Mouse (Mus musculus): ENCODE results near the gene Sik1. TPM values are rescaled to one million over a fixed set of nuclear protein-coding genes. Genes with fewer than 3 reads are reported as not detected.

The Sik1 gene
- polyA plus RNA-seq, 1 experiment from 2014 or later: 11.2 TPM

DNA sequence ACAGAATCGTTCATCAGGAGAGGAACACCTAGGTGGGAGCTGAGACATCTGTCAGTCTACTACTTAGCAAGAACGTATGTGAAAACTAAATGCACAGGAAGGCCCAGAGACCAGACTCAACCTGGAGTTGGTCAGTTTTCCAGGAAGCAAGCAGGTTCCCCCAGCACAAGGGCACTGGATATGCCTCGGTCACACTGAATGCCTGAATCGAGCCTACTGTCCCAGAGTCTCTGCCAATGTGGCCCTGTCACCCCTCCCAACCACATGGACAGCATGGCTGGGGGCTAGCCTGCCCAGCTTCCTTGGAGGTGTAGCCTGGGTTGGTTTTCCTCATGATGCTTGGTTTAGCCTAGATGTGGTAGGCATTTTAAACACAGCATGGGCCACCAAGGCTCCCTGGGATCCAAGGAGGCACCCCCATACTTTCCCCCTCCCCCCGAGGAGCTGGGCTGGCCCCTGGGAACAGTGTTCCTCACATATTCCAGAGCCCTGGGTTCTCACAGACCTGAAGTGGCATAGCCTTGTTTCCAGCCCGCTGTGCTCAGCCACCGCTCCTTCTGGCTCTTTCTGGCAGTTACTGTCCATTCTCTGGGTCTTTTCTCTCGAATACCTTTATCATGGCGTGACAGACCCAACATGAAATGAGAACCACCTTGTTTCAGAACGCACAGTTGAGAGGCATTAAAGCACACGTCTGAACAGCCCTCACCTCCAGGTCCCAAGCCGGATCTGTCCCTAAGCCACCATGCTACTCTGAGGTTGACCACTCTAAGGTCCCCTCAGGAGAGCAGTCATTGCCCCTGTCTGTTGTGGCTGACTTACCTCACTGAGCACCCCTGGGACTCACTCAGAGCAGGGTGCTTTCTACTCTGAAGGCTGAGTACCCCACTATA, 12.4 kb downstream of the Sik1 start:
- Histone ChIP-seq H3K4me3 (ENCODE audit: low read depth, low read length) (no peak overlapping the region), H3K36me3 (ENCODE audit: control insufficient read depth, insufficient read depth, low read length) (peaks cover 27% of the 10 kb centered on the region), H3K4me2 (no peak overlapping the region), H3K27me3 (replicated peaks; ENCODE audit: control insufficient read depth, insufficient read depth, low read length) (no peaks in the 10 kb centered on the region), H3K4me1 (replicated peaks; ENCODE audit: control insufficient read depth, insufficient read depth, low read length) (peaks cover 14% of the 10 kb centered on the region), H3K9me3 (ENCODE audit: control insufficient read depth, low read length) (no peaks in the 10 kb centered on the region), H3K27ac (ENCODE audit: low read depth, low read length) (no peak overlapping the region), H3K9ac (ENCODE audit: low read depth, low read length) (no peak overlapping the region)
- WGBS: 80% methylated on average over 12 of the region's 12 CpGs
- ATAC-seq (replicated peaks; ENCODE audit: low FRiP score) (no peak), DNase-seq (ENCODE audit: low spot score) (no peak)

DNA sequence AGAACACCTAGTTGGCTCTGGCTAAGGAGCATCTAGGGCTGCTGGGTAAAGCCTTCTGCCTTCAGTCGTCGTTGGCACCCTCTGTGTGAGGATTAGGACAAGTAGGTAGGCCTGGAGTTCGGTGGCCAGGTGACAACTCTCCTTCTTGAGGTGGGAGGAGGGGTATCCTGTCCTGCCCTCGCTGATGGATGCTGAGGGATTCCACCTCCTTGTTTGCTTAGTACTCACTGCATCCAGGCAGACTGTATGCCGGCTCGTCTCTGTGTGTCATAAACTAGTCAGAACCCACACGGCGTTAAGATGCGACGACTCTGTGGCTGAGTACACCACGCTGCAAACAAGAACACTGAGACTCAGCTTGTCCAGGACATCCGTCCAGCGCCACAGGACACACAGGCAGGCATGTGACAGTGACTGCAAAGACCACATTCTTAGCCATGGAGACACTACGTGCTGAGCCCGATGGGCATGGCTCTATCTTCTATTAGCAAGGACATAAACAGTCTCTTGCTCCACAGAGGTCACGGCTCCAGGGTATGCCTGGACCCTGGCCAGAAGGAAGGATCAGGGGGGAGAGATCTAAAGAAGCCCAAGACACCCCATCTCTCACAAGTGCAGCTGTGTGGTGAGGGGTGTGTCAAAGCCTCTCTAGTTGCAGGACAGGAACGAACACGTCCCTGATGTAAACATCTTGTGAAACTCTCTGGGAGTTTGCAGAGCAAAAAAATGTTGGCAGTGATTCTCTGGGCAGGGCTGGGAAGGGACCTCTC, 13.6 kb downstream of the Sik1 start:
- DNase-seq (ENCODE audit: low spot score): no peak
- no peak overlapping the region for H3K27ac ChIP-seq (ENCODE audit: low read depth, low read length)
- no peak for ATAC-seq (replicated peaks; ENCODE audit: low FRiP score)
- no peak overlapping the region for H3K4me2 ChIP-seq
- H3K4me3 ChIP-seq (ENCODE audit: low read depth, low read length): no peak overlapping the region
- WGBS: 68% methylated on average over 18 of the region's 18 CpGs
- peaks cover 14% of the 10 kb centered on the region for H3K4me1 ChIP-seq (replicated peaks; ENCODE audit: control insufficient read depth, insufficient read depth, low read length)
- H3K9ac ChIP-seq (ENCODE audit: low read depth, low read length): no peak overlapping the region
- peaks cover 18% of the 10 kb centered on the region for H3K36me3 ChIP-seq (ENCODE audit: control insufficient read depth, insufficient read depth, low read length)
- H3K9me3 ChIP-seq (ENCODE audit: control insufficient read depth, low read length): no peaks in the 10 kb centered on the region
- no peaks in the 10 kb centered on the region for H3K27me3 ChIP-seq (replicated peaks; ENCODE audit: control insufficient read depth, insufficient read depth, low read length)

DNA sequence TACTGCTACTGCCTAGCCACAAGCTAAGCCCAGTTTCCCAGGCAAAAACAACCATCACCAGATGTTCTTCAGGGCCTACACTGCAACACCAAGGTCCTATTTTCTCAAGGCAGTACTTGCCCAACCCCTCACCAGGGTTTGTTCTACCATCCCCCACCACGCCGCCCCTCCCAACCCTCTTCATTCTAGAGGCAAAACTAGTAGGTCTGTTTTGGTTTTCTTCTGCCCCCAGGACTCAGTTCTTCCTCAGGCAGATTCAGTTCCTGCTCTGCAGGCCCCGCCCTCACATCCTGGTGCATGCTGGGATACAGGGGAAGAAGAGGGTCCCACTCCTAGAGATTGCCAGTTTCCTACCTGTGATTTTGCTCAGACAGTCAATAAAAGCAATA, 14.2 kb downstream of the Sik1 start:
- DNase-seq (ENCODE audit: low spot score) (no peak), ATAC-seq (replicated peaks; ENCODE audit: low FRiP score) (no peak)
- Histone ChIP-seq H3K9me3 (ENCODE audit: control insufficient read depth, low read length) (no peaks in the 10 kb centered on the region), H3K4me1 (replicated peaks; ENCODE audit: control insufficient read depth, insufficient read depth, low read length) (peaks cover 14% of the 10 kb centered on the region), H3K4me2 (no peak overlapping the region), H3K4me3 (ENCODE audit: low read depth, low read length) (no peak overlapping the region), H3K9ac (ENCODE audit: low read depth, low read length) (no peak overlapping the region), H3K36me3 (ENCODE audit: control insufficient read depth, insufficient read depth, low read length) (peaks cover 12% of the 10 kb centered on the region), H3K27me3 (replicated peaks; ENCODE audit: control insufficient read depth, insufficient read depth, low read length) (no peaks in the 10 kb centered on the region), H3K27ac (ENCODE audit: low read depth, low read length) (no peak overlapping the region)
- 59% methylated on average over 3 of the region's 3 CpGs for WGBS

DNA sequence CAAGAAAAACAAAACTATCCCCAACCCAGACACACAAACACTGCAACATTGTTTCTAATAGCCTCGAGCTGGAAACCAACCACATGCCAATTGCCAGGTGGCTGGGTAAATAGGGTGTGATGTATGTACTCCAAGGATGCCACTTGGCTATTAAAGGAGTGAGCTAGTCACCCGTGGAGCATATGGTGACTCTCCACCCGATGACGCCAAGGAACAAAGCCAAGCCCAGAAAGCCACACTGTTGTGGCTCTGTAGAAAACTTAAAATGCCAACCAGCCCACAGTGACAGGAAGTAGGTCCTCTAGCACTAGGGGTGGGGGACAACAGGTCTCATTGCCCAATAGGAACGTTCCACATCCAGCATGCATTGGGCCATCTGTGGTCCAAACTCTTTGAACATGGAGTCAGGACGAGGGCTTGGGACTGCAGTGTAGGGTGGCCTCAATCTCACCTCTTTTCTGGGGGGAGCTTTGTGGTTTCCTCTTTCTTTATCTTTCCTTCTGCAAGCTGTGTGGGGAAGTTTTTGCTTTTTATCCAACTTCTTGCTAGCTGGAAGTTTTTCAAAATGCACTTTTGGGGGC, 15.1 kb downstream of the Sik1 start:
- DNase-seq (ENCODE audit: low spot score) (no peak), ATAC-seq (replicated peaks; ENCODE audit: low FRiP score) (no peak)
- Histone ChIP-seq H3K4me1 (replicated peaks; ENCODE audit: control insufficient read depth, insufficient read depth, low read length) (peaks cover 14% of the 10 kb centered on the region), H3K36me3 (ENCODE audit: control insufficient read depth, insufficient read depth, low read length) (peaks cover 9% of the 10 kb centered on the region), H3K27ac (ENCODE audit: low read depth, low read length) (no peak overlapping the region), H3K4me3 (ENCODE audit: low read depth, low read length) (no peak overlapping the region), H3K4me2 (no peak overlapping the region), H3K9ac (ENCODE audit: low read depth, low read length) (no peak overlapping the region), H3K27me3 (replicated peaks; ENCODE audit: control insufficient read depth, insufficient read depth, low read length) (no peaks in the 10 kb centered on the region), H3K9me3 (ENCODE audit: control insufficient read depth, low read length) (no peaks in the 10 kb centered on the region)
- 55% methylated on average over 6 of the region's 6 CpGs for WGBS

DNA sequence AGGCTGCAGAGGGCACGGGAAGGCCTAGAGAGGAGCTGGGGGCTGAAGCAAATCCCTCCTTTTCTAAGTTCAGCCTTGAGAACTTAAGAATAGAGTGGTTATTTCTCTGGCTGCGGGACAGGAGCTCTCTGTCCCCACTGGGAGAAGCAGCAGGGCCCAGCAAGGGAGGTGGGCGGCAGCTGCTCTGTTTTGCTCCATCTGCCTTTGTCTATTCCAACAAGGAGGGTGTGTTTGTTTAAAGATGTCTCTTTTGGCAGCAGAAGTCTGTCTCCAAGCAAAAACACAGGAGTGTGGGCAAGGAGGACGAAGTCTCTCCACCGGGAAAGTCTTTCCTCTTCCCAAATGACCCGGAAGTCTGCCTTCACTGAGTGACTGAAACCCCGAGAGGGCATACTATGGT, 18.8 kb downstream of the Sik1 start:
- H3K27ac ChIP-seq (ENCODE audit: low read depth, low read length): no peak overlapping the region
- H3K9ac ChIP-seq (ENCODE audit: low read depth, low read length): no peak overlapping the region
- H3K4me1 ChIP-seq (replicated peaks; ENCODE audit: control insufficient read depth, insufficient read depth, low read length): peaks cover 15% of the 10 kb centered on the region
- no peaks in the 10 kb centered on the region for H3K27me3 ChIP-seq (replicated peaks; ENCODE audit: control insufficient read depth, insufficient read depth, low read length)
- no peak overlapping the region for H3K4me2 ChIP-seq
- ATAC-seq (replicated peaks; ENCODE audit: low FRiP score) (no peak), DNase-seq (ENCODE audit: low spot score) (no peak)
- H3K36me3 ChIP-seq (ENCODE audit: control insufficient read depth, insufficient read depth, low read length): no peaks in the 10 kb centered on the region
- 83% methylated on average over 7 of the region's 7 CpGs for WGBS
- no peaks in the 10 kb centered on the region for H3K9me3 ChIP-seq (ENCODE audit: control insufficient read depth, low read length)
- no peak overlapping the region for H3K4me3 ChIP-seq (ENCODE audit: low read depth, low read length)

DNA sequence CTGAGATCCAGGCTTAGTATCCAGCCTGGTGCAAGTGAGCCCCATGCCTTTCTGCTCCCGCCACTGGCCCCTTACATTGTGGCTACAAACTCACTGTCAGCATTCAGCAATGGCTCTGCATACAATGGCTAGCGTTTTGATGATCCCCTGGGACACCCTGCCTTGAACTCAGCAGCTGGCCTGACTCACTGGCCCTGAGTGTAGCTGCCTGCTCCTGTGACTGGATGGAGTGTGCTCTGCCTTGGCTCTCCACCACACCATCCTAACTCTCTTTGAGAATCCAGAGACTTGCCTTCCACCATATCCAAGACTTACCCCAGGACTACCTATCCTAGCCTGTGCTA, 19.4 kb downstream of the Sik1 start:
- H3K4me1 ChIP-seq (replicated peaks; ENCODE audit: control insufficient read depth, insufficient read depth, low read length): peaks cover 10% of the 10 kb centered on the region
- no peak overlapping the region for H3K4me2 ChIP-seq
- no peaks in the 10 kb centered on the region for H3K27me3 ChIP-seq (replicated peaks; ENCODE audit: control insufficient read depth, insufficient read depth, low read length)
- no peak overlapping the region for H3K27ac ChIP-seq (ENCODE audit: low read depth, low read length)
- H3K4me3 ChIP-seq (ENCODE audit: low read depth, low read length): no peak overlapping the region
- 86% methylated on average over 2 of the region's 2 CpGs for WGBS
- DNase-seq (ENCODE audit: low spot score) (no peak), ATAC-seq (replicated peaks; ENCODE audit: low FRiP score) (no peak)
- no peak overlapping the region for H3K9ac ChIP-seq (ENCODE audit: low read depth, low read length)
- no peaks in the 10 kb centered on the region for H3K36me3 ChIP-seq (ENCODE audit: control insufficient read depth, insufficient read depth, low read length)
- no peaks in the 10 kb centered on the region for H3K9me3 ChIP-seq (ENCODE audit: control insufficient read depth, low read length)

DNA sequence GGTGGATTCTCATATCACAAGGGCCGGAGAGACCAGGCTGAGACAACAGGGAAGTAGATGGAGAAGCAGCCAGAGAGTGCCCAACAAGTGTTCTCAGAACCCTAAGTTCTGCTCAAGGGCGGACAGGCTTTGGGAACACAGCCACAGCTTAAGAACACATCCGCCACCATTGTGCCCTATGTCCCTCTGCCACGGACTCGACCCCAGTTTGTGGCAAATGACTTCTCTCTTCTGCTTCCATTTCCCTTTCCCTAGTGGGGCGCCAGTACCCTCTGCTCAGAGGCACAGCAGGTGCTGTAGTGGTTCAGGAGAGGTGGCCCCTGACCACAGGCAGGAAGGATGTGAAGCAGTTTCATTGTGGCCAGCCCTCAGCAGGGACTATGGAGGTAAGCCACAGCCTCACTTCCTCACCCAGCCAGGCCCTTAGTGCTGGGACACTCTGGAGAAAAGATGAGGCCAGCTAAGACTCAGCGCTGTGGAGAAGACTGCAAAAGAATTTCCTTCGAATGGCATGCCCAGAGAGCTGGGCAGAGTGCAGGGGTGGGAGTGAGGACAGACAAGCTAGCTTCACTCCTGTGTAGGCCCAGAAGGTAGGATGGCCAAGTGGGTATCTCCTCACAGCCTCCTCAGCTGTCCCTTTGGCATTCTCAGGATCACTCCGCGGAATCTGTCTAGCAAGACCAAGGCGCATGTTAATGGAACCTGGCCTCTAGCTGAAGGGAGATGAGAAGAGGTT, 19.9 kb downstream of the Sik1 start:
- Histone ChIP-seq H3K36me3 (ENCODE audit: control insufficient read depth, insufficient read depth, low read length) (no peaks in the 10 kb centered on the region), H3K27me3 (replicated peaks; ENCODE audit: control insufficient read depth, insufficient read depth, low read length) (no peaks in the 10 kb centered on the region), H3K27ac (ENCODE audit: low read depth, low read length) (no peak overlapping the region; the same call in 1 of the 2 replicates), H3K4me3 (ENCODE audit: low read depth, low read length) (no peak overlapping the region), H3K9me3 (ENCODE audit: control insufficient read depth, low read length) (no peaks in the 10 kb centered on the region), H3K4me1 (replicated peaks; ENCODE audit: control insufficient read depth, insufficient read depth, low read length) (peaks cover 6% of the 10 kb centered on the region), H3K4me2 (no peak overlapping the region), H3K9ac (ENCODE audit: low read depth, low read length) (no peak overlapping the region)
- ATAC-seq (replicated peaks; ENCODE audit: low FRiP score) (no peak), DNase-seq (ENCODE audit: low spot score) (no peak)
- 75% methylated on average over 11 of the region's 11 CpGs for WGBS

DNA sequence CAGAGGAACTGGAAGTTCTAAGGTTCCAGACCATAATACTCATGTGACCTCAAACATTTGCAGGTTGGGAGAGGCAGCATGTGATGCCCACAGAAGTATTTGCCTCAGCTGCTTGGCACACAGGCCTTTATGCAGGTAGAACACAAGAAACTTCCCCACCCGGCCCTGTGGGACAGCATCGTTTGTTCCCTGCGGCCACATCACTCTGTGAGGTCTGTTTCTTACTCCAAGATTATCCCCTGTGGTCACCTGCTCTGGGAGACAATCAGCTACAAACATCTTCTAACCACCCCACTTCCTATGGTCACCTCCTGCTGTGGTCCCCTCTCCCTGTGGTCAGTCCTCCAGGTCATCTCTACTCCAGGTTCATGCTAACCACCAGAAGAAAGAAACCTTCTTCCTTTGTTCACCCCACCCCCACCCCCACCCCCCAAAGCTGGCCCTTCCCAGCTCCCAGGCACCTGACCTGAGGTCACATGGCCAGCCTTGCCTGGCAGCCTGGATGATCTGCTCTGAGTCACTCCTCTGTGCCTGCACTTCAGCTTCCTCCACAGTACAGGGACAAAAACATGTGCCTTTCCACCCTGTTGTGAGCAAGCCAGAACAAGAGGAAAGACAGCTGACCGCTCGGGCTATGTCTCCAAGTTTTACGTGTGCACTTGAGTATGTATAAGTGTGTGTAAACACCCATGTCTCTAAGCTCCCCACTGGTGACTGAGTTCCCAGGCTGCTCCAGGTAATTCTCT, 21.1 kb downstream of the Sik1 start:
- Histone ChIP-seq H3K27me3 (replicated peaks; ENCODE audit: control insufficient read depth, insufficient read depth, low read length) (no peaks in the 10 kb centered on the region), H3K27ac (ENCODE audit: low read depth, low read length) (no peak overlapping the region; the same call in 1 of the 2 replicates), H3K36me3 (ENCODE audit: control insufficient read depth, insufficient read depth, low read length) (no peaks in the 10 kb centered on the region), H3K4me2 (no peak overlapping the region), H3K4me1 (replicated peaks; ENCODE audit: control insufficient read depth, insufficient read depth, low read length) (peaks cover 6% of the 10 kb centered on the region), H3K4me3 (ENCODE audit: low read depth, low read length) (no peak overlapping the region), H3K9me3 (ENCODE audit: control insufficient read depth, low read length) (no peaks in the 10 kb centered on the region), H3K9ac (ENCODE audit: low read depth, low read length) (no peak overlapping the region)
- no peak for DNase-seq (ENCODE audit: low spot score)
- no peak; the same call in 1 of the 2 replicates for ATAC-seq (replicated peaks; ENCODE audit: low FRiP score)
- WGBS: 55% methylated on average over 6 of the region's 6 CpGs
